Mouse (Mus musculus) gastrocnemius, postnatal 36 days (tissue): Measurements from ENCODE around the gene Dync2h1. TPM values are rescaled to one million over a fixed set of nuclear protein-coding genes. Genes with fewer than 3 reads are reported as not detected.
"Not testable (repeated sequence)": the region's sequence is repeated elsewhere in the genome, so short reads cannot be mapped to it uniquely, and the experiment has no call there.

Experiments
- DNase-seq, 2 experiments: peaks; one replicate each; pipeline ENCODE4 v3.0.0; 2022
- intact Hi-C: fragments of 180-260 bp; cut with DNase I; formaldehyde crosslinking; loops from one replicate; pipeline ENCODE4 v1.15.1; 2025
- long read RNA-seq, 2 experiments: library from polyadenylated mRNA; stranded (forward); transcript quantifications; one replicate each; pipeline ENCODE4 v2.0.0; 2021
- total RNA-seq, 2 experiments: library from RNA; stranded (reverse); gene quantifications; 2 replicates each; pipeline ENCODE4 v1.2.3; 2021

Dync2h1 gene
- total RNA-seq = 1 to 10 TPM; 1.3 to 1.7 TPM
- long read RNA-seq, experiment 1, partial matches to known transcripts = 0 of 2 reads
- long read RNA-seq, experiment 1, other reads (novel, unspliced or antisense) = 2 of 2 reads
- long read RNA-seq, experiment 2, partial matches to known transcripts = 0 of 7 reads
- long read RNA-seq, experiment 2, other reads (novel, unspliced or antisense) = 7 of 7 reads

- intact Hi-C loops = no loop called here
- peak; percentile 86 to 92 for DNase-seq
These were observed at the start of gene Dync2h1, which contains the start of gene Dcun1d5 for GRCm38 (mm10) chr9:7184172-7184896. Gene Dync2h1, minus strand, starts transcription at chr9:7184446. Gene Dcun1d5, plus strand, starts transcription at chr9:7184520.

- intact Hi-C loops = no loop called here
- DNase-seq = no peak
These were observed 37.2 kb upstream of the Dync2h1 start for GRCm38 (mm10) chr9:7221460-7221859.

DNA sequence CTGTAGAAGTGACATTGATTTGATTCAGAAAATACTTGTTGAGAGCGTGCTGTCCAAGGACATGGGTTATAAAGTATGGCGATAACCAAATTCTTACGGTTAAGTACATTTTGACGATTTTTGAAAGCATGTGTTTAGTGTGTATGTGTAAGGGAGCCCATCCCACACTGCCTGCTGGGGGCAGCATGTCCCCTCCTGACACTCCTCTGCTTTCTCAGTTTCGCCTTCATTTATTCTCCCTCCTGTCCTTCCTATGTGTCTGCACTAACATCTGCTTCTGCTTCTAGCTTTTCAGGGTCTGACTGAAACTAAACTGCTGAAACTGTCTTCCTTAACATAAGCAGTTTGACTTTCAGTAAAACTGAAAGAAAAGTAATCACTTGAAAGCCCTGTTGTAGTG, 36.8 kb upstream of the Dync2h1 start:
- intact Hi-C loops = no loop called here
- DNase-seq = no peak

DNA sequence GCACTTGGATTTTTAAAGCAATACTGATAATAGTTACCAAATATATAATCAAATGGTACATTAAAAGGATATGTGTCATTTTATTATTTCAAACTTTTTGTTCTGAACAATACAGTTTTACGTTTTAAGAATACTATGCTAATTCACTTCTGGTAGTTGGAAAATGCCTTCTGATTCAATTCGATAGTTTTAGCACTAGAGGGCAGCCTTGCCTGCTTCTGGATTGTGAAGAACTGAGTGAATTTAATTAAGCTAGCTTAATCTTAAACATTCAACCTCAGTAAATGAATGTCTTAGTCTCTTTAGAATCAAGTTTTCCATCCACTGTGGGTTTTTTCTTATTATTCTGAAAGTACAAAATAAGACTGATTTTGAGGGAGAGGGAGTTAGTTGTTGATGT, 32.0 kb upstream of the Dync2h1 start:
- intact Hi-C loops = no loop called here
- no peak for DNase-seq

DNA sequence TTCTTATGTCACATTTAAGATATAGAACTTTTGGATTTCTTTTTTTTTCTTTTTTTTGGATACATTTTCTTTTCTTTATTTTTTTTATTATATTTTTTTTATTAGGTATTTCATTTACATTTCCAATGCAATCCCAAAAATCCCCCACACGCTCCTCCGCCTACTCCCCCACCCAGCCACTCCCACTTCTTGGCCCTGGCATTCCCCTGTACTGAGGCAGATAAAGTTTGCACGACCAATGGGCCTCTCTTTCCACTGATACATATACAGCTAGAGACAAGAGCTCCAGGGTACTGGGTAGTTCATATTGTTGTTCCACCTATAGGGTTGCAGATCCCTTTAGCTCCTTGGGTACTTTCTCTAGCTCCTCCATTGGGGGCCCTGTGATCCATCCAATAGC, 6.4 kb upstream of the Dync2h1 start:
- intact Hi-C loops, DNase-seq: not testable (repeated sequence)

- peak; percentile 11 to 34 for DNase-seq
- intact Hi-C loops = no loop called here
These were observed 648 bp upstream of the Dync2h1 start for GRCm38 (mm10) chr9:7184897-7185291.

- peak; percentile 72 to 76 for DNase-seq
- intact Hi-C loops = no loop called here
These were observed 7.3 kb downstream of the Dync2h1 start for GRCm38 (mm10) chr9:7176618-7177610.

DNA sequence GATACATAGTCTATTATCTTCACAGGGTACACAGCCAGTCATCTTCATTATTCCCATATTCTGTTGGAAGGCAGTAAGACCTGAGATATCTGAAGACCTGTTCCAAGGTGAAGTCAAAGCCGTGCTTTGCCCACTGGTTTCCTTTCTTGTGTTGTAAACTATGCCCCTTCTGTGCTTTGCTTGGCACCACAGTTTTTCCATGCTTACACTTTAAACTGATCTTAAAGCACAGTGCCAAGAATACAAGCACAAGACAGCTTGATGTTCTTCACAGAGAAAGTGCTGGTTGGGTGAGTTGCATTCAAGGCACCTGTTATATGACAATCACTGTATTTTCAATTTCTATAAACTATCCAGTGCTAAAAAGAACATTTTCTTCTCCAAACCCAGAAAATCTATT, 10.5 kb downstream of the Dync2h1 start:
- intact Hi-C loops = no loop called here
- DNase-seq = no peak

GRCm38 (mm10) chr9:7167339-7167998, 16.8 kb downstream of the Dync2h1 start:
- DNase-seq = no peak
- intact Hi-C loops = no loop called here

DNA sequence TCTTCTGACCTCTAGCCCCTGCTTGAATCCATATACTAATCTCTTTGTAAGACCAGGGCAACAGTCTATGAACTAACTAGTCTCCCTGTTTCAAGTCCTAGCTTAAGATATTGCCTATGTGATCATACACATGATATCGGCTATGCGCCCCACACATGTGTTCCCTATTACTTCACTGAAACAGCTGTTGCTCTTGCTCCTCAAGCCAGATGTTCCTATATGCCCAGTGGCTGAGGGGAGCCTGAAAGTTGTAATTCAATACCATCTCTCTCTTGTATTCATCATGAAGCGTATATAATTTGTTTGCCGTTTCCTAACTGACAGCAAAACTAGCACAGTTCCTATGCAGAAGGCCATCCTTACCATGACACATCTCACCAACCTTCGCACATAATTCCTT, 23.6 kb downstream of the Dync2h1 start:
- DNase-seq = no peak
- intact Hi-C loops = no loop called here

DNA sequence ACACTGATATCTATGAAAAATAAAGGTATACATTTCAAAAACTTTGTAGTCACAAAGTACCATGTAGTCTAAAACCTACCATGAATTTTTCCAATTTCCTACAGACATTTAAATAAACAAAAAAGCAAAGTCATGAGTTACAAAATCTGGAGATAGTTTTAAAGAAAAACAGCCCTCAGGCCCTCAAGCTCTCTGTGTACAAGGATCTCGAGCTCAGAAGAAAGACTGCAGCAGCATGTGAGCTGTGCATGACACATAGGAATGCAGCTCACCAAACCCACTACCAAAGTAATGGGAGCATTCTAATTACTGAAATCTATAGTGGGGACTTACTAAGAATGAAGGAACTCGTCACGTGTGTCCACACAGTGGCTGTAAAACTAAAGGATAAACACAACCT, 24.5 kb downstream of the Dync2h1 start:
- intact Hi-C loops = no loop called here
- DNase-seq = no peak

DNA sequence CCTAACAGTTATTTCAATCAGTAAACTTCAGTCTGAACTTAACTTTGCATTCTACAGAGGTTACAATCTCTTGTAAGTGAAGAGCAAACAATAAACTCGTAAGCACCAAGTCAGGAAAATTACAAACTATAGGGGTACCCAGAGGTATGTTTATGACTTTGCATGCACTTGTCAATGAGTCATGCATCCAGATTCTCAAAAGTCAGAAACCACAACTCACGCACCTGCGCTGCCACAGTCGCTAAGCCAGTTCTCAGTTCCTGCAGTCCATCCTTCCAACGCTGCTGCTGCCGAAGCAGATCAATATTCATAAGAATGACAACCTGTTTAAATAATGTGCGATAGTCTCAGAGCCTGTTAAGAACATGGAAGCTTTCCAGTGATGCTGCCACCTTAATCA, 25.6 kb downstream of the Dync2h1 start:
- intact Hi-C loops = no loop called here
- no peak for DNase-seq

- intact Hi-C loops = no loop called here
- DNase-seq = no peak
These were observed 29.9 kb downstream of the Dync2h1 start for GRCm38 (mm10) chr9:7154391-7154790.

DNA sequence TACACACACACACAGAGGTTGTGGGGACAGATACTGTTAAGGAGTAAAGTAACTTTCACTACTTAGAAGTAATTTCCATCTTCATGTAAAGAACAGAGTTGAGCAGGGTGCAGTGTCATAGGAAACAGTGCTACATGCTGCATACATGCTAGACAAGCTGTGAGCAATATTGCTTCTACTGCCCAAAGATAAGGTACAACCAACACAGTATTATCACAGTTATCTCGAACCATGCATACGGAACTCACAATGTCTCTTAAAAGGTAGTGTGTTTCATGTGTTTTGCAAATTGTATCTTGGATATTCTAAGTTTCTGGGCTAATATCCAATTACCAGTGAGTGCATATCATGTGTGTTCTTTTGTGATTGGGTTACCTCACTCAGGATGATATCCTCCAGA, 61.4 kb downstream of the Dync2h1 start:
- intact Hi-C loops = no loop called here

DNA sequence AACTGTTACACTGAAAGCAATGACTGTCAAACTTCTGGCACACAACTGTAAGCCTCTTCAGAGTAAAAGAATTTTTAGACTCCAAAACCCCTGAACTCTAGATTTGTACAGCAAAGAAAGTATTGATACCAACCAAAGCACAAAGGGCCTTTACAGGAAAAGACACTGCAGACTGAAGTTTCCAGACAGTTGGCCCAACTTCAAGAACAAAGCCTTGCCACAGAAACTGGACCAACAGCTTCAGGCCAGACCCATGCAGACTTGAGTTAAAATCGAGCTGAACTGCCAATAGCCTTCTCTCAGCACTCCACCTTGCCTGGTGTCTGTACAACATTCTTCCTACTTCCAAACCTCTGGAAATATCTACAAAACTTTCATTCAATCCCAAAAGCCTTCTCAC, 74.1 kb downstream of the Dync2h1 start:
- DNase-seq = no peak
- intact Hi-C loops = no loop called here

More for the DNA sequence above, 61.4 kb downstream of the Dync2h1 start:
- DNase-seq = no peak

DNA sequence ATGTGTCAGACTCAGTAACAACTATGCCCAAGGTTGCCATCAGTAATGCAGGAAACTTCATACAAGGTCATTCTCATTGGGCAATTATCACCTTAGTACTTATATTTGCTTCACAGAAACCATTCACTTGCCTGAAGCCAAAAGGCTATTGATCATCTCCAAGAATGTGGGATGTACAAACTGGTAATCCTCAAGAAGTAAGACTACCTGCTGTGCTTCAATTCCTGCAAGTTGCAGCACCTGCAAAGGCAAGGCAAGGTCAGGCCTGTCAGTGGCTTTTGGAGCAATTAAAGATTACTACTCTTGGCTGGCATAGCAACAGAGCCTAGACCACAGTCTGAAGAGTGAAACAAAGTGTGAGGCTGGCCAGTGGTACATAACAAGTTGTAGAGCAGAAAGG, 82.9 kb downstream of the Dync2h1 start:
- DNase-seq = no peak
- intact Hi-C loops = no loop called here

- no peak for DNase-seq
- intact Hi-C loops = no loop called here
These were observed 109.6 kb downstream of the Dync2h1 start for GRCm38 (mm10) chr9:7074625-7075024.

DNA sequence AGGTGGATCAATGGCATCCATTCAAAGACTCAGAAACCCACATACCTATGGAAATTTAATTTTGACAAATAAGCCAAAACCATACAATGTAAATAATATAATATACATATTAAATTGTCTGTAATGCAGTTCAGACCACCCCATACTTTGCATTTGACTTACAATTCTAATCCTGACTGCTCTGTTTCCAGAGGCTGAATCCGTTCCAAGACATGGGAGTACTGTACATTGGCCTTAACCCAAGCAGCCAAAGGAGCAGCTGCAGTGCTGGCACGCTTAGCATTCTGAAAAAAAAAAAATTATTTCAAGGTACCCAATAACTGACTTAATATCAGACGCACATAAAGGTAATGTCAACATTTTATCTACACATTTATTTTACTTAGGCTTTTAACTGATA, 113.4 kb downstream of the Dync2h1 start:
- intact Hi-C loops = no loop called here
- no peak for DNase-seq

GRCm38 (mm10) chr9:7050588-7050987, 133.7 kb downstream of the Dync2h1 start:
- intact Hi-C loops = no loop called here

DNA sequence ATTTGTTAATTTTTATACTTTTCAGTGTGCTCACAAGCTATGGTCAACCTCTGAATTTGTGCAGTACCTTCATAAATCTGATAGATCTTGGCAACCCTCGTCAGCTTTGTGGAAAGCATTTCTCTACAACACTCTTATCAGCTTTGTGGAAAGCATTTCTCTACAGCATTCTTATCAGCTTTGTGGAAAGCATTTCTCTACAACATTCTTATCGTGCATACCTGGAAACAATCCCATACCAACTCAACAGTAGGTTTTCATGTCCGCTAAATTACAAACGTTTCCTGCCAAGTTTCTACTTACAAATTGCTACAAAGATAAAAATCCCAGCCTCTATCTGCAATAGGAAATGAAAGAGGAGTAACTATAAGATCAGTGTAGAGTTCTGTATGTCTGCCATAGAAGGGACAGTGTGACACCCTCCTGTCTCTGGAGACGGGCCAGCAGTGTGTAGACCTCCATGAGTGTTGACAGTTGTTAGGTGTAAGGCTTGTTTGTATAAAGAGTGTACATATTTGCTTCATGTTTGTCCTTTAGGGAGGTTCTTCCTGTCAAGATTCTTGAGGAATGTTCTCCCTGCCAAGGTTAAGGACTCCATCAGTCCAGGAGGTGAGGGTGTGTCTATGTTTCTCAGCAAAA, 141.5 kb downstream of the Dync2h1 start:
- DNase-seq = no peak
- intact Hi-C loops = no loop called here

More at GRCm38 (mm10) chr9:7050588-7050987, 133.7 kb downstream of the Dync2h1 start:
- DNase-seq = no peak
